Comparison of ENCODE assay signal across 25 mouse cellular contexts in genomic region chr17:54158330-54158729, GRCm38 (mm10).
DNase-seq lines count a peak whose midpoint lies in the region; ATAC-seq and TF ChIP-seq lines count a peak whose summit lies in the region.
"Had no signal": no experiment of that assay in that cellular context is flagged by ENCODE, and none has a peak within 500 bp of the region (broad histone marks: within the 10 kb centered on the region; RNA-seq: fewer than 3 reads in every experiment).

No protein-coding gene starts in this region.

- ATAC-seq in kidney, embryonic 15.5 days (replicated peaks; ENCODE audit: low FRiP score), result 0 out of 2 replicates have a peak, but pooled peaks have one; percentile 15
- peak; percentile 30; the same call in 1 of the 2 replicates for ATAC-seq in neural tube, embryonic 13.5 days (ENCODE audit: low read depth)
- no peak for ATAC-seq in neural tube, embryonic 15.5 days (ENCODE audit: low FRiP score)
- peak; percentile 26; the same call in 1 of the 2 replicates for ATAC-seq in neural tube, embryonic 14.5 days (ENCODE audit: low read depth)
- ATAC-seq: activated CD4-positive, CD25-positive, alpha-beta regulatory T cell, adult 4 months; CD4-positive, CD25-positive, alpha-beta regulatory T cell, adult 4 months; forebrain, embryonic 15.5 days had no signal

- no peaks in the 10 kb centered on the region for H3K27me3 ChIP-seq in kidney, embryonic 15.5 days
- H3K27me3 ChIP-seq in neural tube, embryonic 13.5 days, result no peaks in the 10 kb centered on the region
- H3K27me3 ChIP-seq in neural tube, embryonic 15.5 days (replicated peaks), result no peaks in the 10 kb centered on the region
- no peaks in the 10 kb centered on the region for H3K27me3 ChIP-seq in neural tube, embryonic 14.5 days (ENCODE audit: control insufficient read depth, insufficient read depth, low read length)
- H3K27me3 ChIP-seq: embryonic facial prominence, embryonic 12.5 days; embryonic facial prominence, embryonic 15.5 days; forebrain, embryonic 12.5 days; forebrain, embryonic 15.5 days; heart, embryonic 13.5 days had no signal

- DNase-seq in kidney, postnatal 4 days, result no peak
- no peak for DNase-seq in gastrocnemius, postnatal 25 days
- DNase-seq in adrenal gland, adult 2 months, result no peak
- DNase-seq: cerebellum, adult 18-20 months; cerebellum, adult 9-11 months; cerebellum, postnatal 25 days; gastrocnemius, postnatal 36 days; heart, adult 2 months; heart, postnatal 14 days; heart, postnatal 4 days had no signal

- peak overlapping the region; percentile 13; the same call in 1 of the 2 replicates for H3K27ac ChIP-seq in kidney, embryonic 15.5 days
- H3K27ac ChIP-seq in neural tube, embryonic 13.5 days (replicated peaks), result 0 out of 2 replicates have a peak overlapping the region, but pooled peaks have one; percentile 1
- H3K27ac ChIP-seq in neural tube, embryonic 15.5 days (replicated peaks), result no peak overlapping the region
- peak overlapping the region; percentile 67 for H3K27ac ChIP-seq in embryonic fibroblast, embryonic 13.5 days (ENCODE audit: insufficient read depth, low read length)
- H3K27ac ChIP-seq in neural tube, embryonic 14.5 days (ENCODE audit: low read depth, low read length), result no peak overlapping the region
- H3K27ac ChIP-seq: embryonic facial prominence, embryonic 12.5 days; embryonic facial prominence, embryonic 15.5 days; forebrain, embryonic 12.5 days; forebrain, embryonic 15.5 days; heart, adult 2 months; heart, embryonic 10.5 days; heart, embryonic 13.5 days; hindbrain, embryonic 14.5 days had no signal

- peaks cover 4% of the 10 kb centered on the region; the same call in 1 of the 2 replicates for H3K4me1 ChIP-seq in kidney, embryonic 15.5 days
- no peaks in the 10 kb centered on the region for H3K4me1 ChIP-seq in neural tube, embryonic 13.5 days (replicated peaks)
- no peaks in the 10 kb centered on the region for H3K4me1 ChIP-seq in neural tube, embryonic 15.5 days
- peaks cover 6% of the 10 kb centered on the region for H3K4me1 ChIP-seq in embryonic fibroblast, embryonic 13.5 days (ENCODE audit: control insufficient read depth, insufficient read depth, low read length)
- no peaks in the 10 kb centered on the region for H3K4me1 ChIP-seq in neural tube, embryonic 14.5 days (ENCODE audit: control insufficient read depth, insufficient read depth, low read length)
- H3K4me1 ChIP-seq: embryonic facial prominence, embryonic 12.5 days; embryonic facial prominence, embryonic 15.5 days; forebrain, embryonic 12.5 days; forebrain, embryonic 15.5 days; heart, embryonic 10.5 days; heart, embryonic 13.5 days had no signal

- no peaks in the 10 kb centered on the region for H3K36me3 ChIP-seq in kidney, embryonic 15.5 days
- H3K36me3 ChIP-seq in neural tube, embryonic 13.5 days, result no peaks in the 10 kb centered on the region
- no peaks in the 10 kb centered on the region for H3K36me3 ChIP-seq in neural tube, embryonic 15.5 days
- H3K36me3 ChIP-seq in neural tube, embryonic 14.5 days (ENCODE audit: control insufficient read depth, insufficient read depth, low read length), result no peaks in the 10 kb centered on the region
- H3K36me3 ChIP-seq: embryonic facial prominence, embryonic 12.5 days; embryonic facial prominence, embryonic 15.5 days; forebrain, embryonic 12.5 days; forebrain, embryonic 15.5 days; heart, embryonic 10.5 days; heart, embryonic 13.5 days had no signal

- H3K9me3 ChIP-seq in kidney, embryonic 15.5 days (replicated peaks), result no peaks in the 10 kb centered on the region
- H3K9me3 ChIP-seq in neural tube, embryonic 13.5 days, result no peaks in the 10 kb centered on the region
- no peaks in the 10 kb centered on the region for H3K9me3 ChIP-seq in neural tube, embryonic 15.5 days (replicated peaks)
- no peaks in the 10 kb centered on the region for H3K9me3 ChIP-seq in neural tube, embryonic 14.5 days (ENCODE audit: control insufficient read depth, low read length)
- H3K9me3 ChIP-seq: embryonic facial prominence, embryonic 12.5 days; embryonic facial prominence, embryonic 15.5 days; forebrain, embryonic 12.5 days; forebrain, embryonic 15.5 days; heart, embryonic 10.5 days; heart, embryonic 13.5 days had no signal

- no peak overlapping the region for H3K4me3 ChIP-seq in kidney, embryonic 15.5 days (replicated peaks)
- H3K4me3 ChIP-seq in neural tube, embryonic 13.5 days, result no peak overlapping the region
- no peak overlapping the region for H3K4me3 ChIP-seq in neural tube, embryonic 15.5 days (replicated peaks)
- no peak overlapping the region for H3K4me3 ChIP-seq in embryonic fibroblast, embryonic 13.5 days (ENCODE audit: insufficient read depth, low read length)
- no peak overlapping the region for H3K4me3 ChIP-seq in neural tube, embryonic 14.5 days (ENCODE audit: low read depth, low read length)
- H3K4me3 ChIP-seq: embryonic facial prominence, embryonic 12.5 days; embryonic facial prominence, embryonic 15.5 days; erythroblast, embryonic 14.5 days; forebrain, embryonic 12.5 days; forebrain, embryonic 15.5 days; heart, adult 2 months; heart, embryonic 10.5 days; heart, embryonic 13.5 days had no signal

- no peak for TF ChIP-seq POLR2A in embryonic fibroblast, embryonic 13.5 days (IDR thresholded peaks at IDR 0.05; ENCODE audit: low read depth, low read length)

- TF ChIP-seq CTCF in embryonic fibroblast, embryonic 13.5 days (IDR thresholded peaks at IDR 0.05; ENCODE audit: borderline replicate concordance, insufficient read depth, low read length), result no peak

- WGBS in kidney, embryonic 15.5 days, result 80% methylated on average over 1 of the region's 1 CpGs
- WGBS in neural tube, embryonic 13.5 days, result 85% methylated on average over 1 of the region's 1 CpGs
- 93% methylated on average over 1 of the region's 1 CpGs for WGBS in neural tube, embryonic 15.5 days
- WGBS in neural tube, embryonic 14.5 days, result 96% methylated on average over 1 of the region's 1 CpGs

- no peak overlapping the region for H3K9ac ChIP-seq in kidney, embryonic 15.5 days
- H3K9ac ChIP-seq in neural tube, embryonic 13.5 days, result no peak overlapping the region
- no peak overlapping the region for H3K9ac ChIP-seq in neural tube, embryonic 15.5 days (replicated peaks)
- H3K9ac ChIP-seq in neural tube, embryonic 14.5 days (replicated peaks; ENCODE audit: low read depth, low read length), result no peak overlapping the region
- H3K9ac ChIP-seq: embryonic facial prominence, embryonic 12.5 days; embryonic facial prominence, embryonic 15.5 days; forebrain, embryonic 12.5 days; forebrain, embryonic 15.5 days; heart, embryonic 13.5 days; hindbrain, embryonic 14.5 days had no signal

- no peak overlapping the region for H3K4me2 ChIP-seq in kidney, embryonic 15.5 days
- no peak overlapping the region for H3K4me2 ChIP-seq in neural tube, embryonic 13.5 days
- no peak overlapping the region for H3K4me2 ChIP-seq in neural tube, embryonic 15.5 days
- H3K4me2 ChIP-seq in neural tube, embryonic 14.5 days (ENCODE audit: low read depth, low read length), result no peak overlapping the region
- H3K4me2 ChIP-seq: embryonic facial prominence, embryonic 12.5 days; embryonic facial prominence, embryonic 15.5 days; forebrain, embryonic 12.5 days; forebrain, embryonic 15.5 days; heart, embryonic 13.5 days; hindbrain, embryonic 14.5 days had no signal

Comparison
In these comparisons a context has a peak if more than half of its experiments do, and no peak if none do; other contexts are left out.
1. H3K27ac ChIP-seq: peak in kidney, embryonic 15.5 days (single experiment), neural tube, embryonic 13.5 days (single experiment) and embryonic fibroblast, embryonic 13.5 days (single experiment); none in neural tube, embryonic 15.5 days (single experiment) and neural tube, embryonic 14.5 days (single experiment).